Mouse (Mus musculus) E14TG2a.4 (cell line): ENCODE measurements around the gene Sh2d4b.

Experiments used
- CTCF ChIP-seq: conservative IDR thresholded peaks from 2 replicates; pipeline ENCODE4 v1.5.1; 2014; ENCODE audit warnings: low read length
- NANOG ChIP-seq: IDR thresholded peaks from 2 replicates; pipeline ENCODE4 v1.6.1; 2014; ENCODE audit warnings: borderline replicate concordance, low read length, mixed read lengths

DNA sequence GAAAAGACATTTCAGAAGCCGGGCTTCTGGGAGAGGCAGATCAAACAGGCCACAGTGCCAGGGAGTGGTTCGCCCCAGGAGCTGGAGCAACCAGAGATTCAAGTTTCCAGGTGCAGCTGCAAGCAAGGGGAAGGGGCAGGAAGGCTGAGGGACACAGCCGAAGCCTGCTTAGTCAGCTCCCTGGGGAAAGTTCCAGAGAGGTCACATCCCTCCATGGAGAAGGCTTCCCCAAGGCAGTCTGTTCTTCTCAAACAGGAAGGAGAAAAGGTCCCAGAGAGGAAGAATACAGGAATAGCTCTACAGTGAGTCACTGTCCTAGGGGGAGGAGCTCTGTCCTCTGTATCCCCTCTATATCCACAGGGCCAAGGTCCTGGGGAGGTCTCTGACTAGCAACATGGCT is 21.6 kb upstream of the Sh2d4b start:
- TF ChIP-seq CTCF (no peak), NANOG (no peak)
